Mouse (Mus musculus) G1E (cell line): ENCODE measurements around the gene Sprr2h. TPM values are rescaled to one million over a fixed set of nuclear protein-coding genes. Genes with fewer than 3 reads are reported as not detected.

Experiments used
- ATAC-seq: 2 replicates; pipeline ENCODE4 v1.8.0; 2016; ENCODE audit warnings: mild to moderate bottlenecking; ENCODE audit not compliant: insufficient number of reproducible peaks, poor library complexity, low FRiP score, severe bottlenecking; ENCODE audit errors: extremely low read depth
- DNase-seq: peaks from one replicate; pipeline ENCODE4 v3.0.0; 2012; ENCODE audit warnings: low spot score
- H3K27me3 ChIP-seq: 2 replicates; pipeline ENCODE4 v1.6.1; 2012; ENCODE audit warnings: mild to moderate bottlenecking, low read length, inconsistent platforms; ENCODE audit not compliant: insufficient read depth
- H3K36me3 ChIP-seq: replicated peaks from 2 replicates; pipeline ENCODE3; 2012; ENCODE audit warnings: mild to moderate bottlenecking, inconsistent platforms
- H3K4me1 ChIP-seq: 2 replicates; pipeline ENCODE4 v1.6.1; 2012; ENCODE audit warnings: low read depth, low read length, inconsistent platforms, mixed read lengths; ENCODE audit not compliant: insufficient read depth
- H3K4me3 ChIP-seq: 2 replicates; pipeline ENCODE4 v1.5.1; 2012; ENCODE audit warnings: low read depth, mild to moderate bottlenecking, inconsistent platforms, low read length, moderate library complexity, mixed read lengths
- H3K9me3 ChIP-seq: replicated peaks from 2 replicates; pipeline ENCODE4 v1.6.1; 2012; ENCODE audit warnings: inconsistent platforms
- CTCF ChIP-seq: IDR thresholded peaks from 2 replicates; pipeline ENCODE4 v1.5.1; 2012; ENCODE audit warnings: low read depth, low read length, inconsistent platforms, mixed read lengths
- GATA1 ChIP-seq: IDR thresholded peaks from 2 replicates; pipeline ENCODE4 v1.6.1; 2012; ENCODE audit warnings: borderline replicate concordance, low read length, inconsistent platforms, mixed read lengths
- GATA2 ChIP-seq: IDR thresholded peaks from 2 replicates; pipeline ENCODE4 v1.6.1; 2012; ENCODE audit warnings: low read depth, low read length, inconsistent platforms, borderline replicate concordance
- POLR2AphosphoS5 ChIP-seq: IDR thresholded peaks from 2 replicates; pipeline ENCODE4 v1.6.1; 2012; ENCODE audit warnings: low read depth, low read length, inconsistent platforms; ENCODE audit not compliant: insufficient replicate concordance
- TAL1 ChIP-seq: conservative IDR thresholded peaks from 2 replicates; pipeline ENCODE4 v1.6.1; 2012; ENCODE audit warnings: low read depth, low read length, inconsistent platforms, mixed read lengths
- polyA plus RNA-seq: library from polyadenylated mRNA; stranded (reverse); fragments of >175 nt; gene quantifications from 2 replicates; pipeline ENCODE4 v1.2.3, GENCODE M21; 2012
- total RNA-seq, 2 experiments: library from RNA; stranded (forward) in 1 of 2; stranded (reverse) in 1 of 2; fragments of 200-1000 nt in 1 of 2; fragments of >200 nt in 1 of 2; fragmentation: Nextera tagmentation in 1 of 2; gene quantifications; 2 replicates each; pipeline ENCODE4 v1.2.3; 2014 to 2017

The Sprr2h gene
- total RNA-seq (2014; fragmentation: Nextera tagmentation) (not detected in 2 replicates), total RNA-seq (2017) (not detected in 2 replicates), polyA plus RNA-seq (not detected in 2 replicates)

DNA sequence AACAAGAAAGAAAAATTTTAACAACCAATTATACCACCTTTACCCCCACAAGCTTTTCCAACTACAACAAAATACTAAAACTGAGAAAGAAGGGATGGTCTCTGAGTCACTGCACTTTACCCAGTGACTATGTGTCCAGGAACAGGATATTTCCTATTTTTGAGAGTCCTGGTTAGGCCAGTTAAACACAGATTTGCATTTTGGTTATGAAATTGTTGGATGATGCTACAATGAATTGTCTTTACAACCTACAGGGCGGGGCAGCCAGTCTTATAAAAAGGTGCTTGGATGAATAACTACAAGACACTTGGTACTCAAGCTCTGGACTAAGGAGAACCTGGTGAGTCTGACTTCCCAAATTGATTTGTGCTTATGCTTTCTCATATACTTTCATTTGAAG, at the start of gene Sprr2h:
Gene Sprr2h (plus strand): TSS at position 301 of the 400 bp plus-strand sequence.
- ATAC-seq: no peak
- no peak for TF ChIP-seq GATA2
- TF ChIP-seq TAL1: no peak
- TF ChIP-seq CTCF: no peak
- TF ChIP-seq GATA1: no peak
- no peak for TF ChIP-seq POLR2AphosphoS5

DNA sequence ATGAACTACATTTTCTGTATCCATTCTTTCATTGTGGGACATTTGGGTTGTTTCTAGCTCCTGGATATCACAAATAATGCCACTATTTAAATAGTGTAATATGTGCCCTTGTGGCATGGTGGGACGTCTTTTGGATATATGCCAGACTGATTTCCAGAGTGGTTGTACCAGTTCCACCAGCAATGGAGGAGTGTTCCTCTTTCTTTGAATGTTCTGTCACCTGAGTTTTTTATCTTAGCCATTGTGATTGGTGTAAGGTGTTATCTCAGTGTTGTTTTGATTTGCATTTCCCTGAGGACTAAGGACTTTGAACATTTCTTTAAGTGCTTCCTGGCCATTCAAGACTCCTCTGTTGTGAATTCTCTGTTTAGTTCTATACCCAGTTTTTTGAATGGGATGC, 49.2 kb upstream of the Sprr2h start:
- no peaks in the 10 kb centered on the region for H3K9me3 ChIP-seq
- H3K4me3 ChIP-seq: no peak overlapping the region
- H3K4me1 ChIP-seq: no peaks in the 10 kb centered on the region
- ATAC-seq (no peak), DNase-seq (no peak)
- H3K36me3 ChIP-seq: no peaks in the 10 kb centered on the region
- no peaks in the 10 kb centered on the region for H3K27me3 ChIP-seq
- TF ChIP-seq CTCF (no peak), POLR2AphosphoS5 (no peak), GATA2 (no peak), GATA1 (no peak), TAL1 (no peak)

More for the DNA sequence above, at the start of gene Sprr2h:
- H3K27me3 ChIP-seq: no peaks in the 10 kb centered on the region
- no peaks in the 10 kb centered on the region for H3K36me3 ChIP-seq
- no peaks in the 10 kb centered on the region for H3K4me1 ChIP-seq
- H3K9me3 ChIP-seq: 0 out of 2 replicates have a peak, but pooled peaks cover 3% of the 10 kb centered on the region
- H3K4me3 ChIP-seq: no peak within 1 kb of the TSS
- DNase-seq: no peak

DNA sequence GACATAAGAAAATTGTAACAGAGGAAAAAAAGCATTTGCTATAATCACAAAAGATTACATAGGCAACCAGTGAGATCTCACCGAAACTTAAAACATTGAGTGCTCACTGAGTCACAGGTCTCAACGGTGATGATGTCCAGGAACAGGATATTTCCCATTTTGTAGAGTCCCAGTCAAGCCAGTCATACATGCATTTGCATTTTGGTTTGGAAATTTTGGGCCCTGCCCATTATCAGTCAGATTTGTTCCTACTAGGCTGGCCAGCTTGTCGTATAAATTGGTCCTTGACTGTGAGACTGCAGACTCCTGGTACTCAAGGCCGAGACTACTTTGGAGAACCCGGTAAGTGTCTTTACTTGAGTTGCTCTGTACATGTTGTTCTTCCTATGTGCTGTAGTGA, 46.6 kb upstream of the Sprr2h start, which contains the start of gene Sprr2d:
Gene Sprr2d (plus strand): TSS at position 301 of the 400 bp plus-strand sequence.
- H3K4me3 ChIP-seq: no peak within 1 kb of the TSS
- no peaks in the 10 kb centered on the region for H3K36me3 ChIP-seq
- no peaks in the 10 kb centered on the region for H3K27me3 ChIP-seq
- H3K4me1 ChIP-seq: no peaks in the 10 kb centered on the region
- H3K9me3 ChIP-seq: no peaks in the 10 kb centered on the region
- DNase-seq (no peak), ATAC-seq (no peak)
- TF ChIP-seq CTCF (no peak), POLR2AphosphoS5 (no peak), TAL1 (no peak), GATA1 (no peak), GATA2 (no peak)

DNA sequence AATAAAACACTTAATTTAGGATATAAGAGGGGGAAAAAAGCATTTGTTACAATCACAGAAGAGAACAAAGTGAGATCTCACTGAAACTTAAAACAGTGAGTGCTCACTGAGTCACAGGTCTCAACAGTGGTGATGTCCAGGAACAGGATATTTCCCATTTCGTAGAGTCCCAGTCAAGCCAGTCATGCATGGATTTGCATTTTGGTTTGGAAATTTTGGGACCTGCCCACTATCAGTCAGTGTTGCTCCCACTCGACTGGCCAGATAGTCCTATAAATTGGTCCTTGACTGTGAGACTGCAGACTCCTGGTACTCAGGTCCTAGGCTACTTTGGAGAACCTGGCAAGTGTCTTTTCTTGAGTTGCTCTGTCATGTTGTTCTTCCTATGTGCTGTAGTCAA, 33.6 kb upstream of the Sprr2h start, which contains the start of gene Sprr2e:
Gene Sprr2e (plus strand): TSS at position 301 of the 400 bp plus-strand sequence.
- DNase-seq (no peak), ATAC-seq (no peak)
- H3K4me1 ChIP-seq: no peaks in the 10 kb centered on the region
- no peaks in the 10 kb centered on the region for H3K27me3 ChIP-seq
- no peaks in the 10 kb centered on the region for H3K36me3 ChIP-seq
- no peak for TF ChIP-seq GATA1
- no peak for TF ChIP-seq CTCF
- H3K9me3 ChIP-seq: no peaks in the 10 kb centered on the region
- H3K4me3 ChIP-seq: no peak within 1 kb of the TSS

DNA sequence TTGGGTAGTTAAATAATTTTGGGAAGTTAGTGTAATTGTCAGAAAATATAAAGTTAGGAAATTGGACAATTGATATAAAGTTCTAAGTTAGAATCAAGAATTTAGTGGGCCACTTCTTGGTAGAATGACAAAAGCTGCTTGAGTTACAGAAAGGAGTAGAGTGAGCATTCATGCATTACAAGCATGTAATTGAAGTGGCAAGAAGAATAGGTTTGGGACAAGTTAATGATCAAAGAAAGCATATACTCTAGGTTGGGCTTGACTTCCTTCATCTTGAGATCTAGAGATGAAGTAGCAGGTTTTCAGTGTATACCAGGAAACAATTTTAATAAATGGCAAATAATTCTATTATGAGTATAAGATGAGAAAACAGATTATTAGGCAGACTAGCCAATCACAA, 23.9 kb upstream of the Sprr2h start:
- Histone ChIP-seq H3K9me3 (no peaks in the 10 kb centered on the region), H3K36me3 (no peaks in the 10 kb centered on the region), H3K4me3 (no peak overlapping the region), H3K27me3 (no peaks in the 10 kb centered on the region), H3K4me1 (no peaks in the 10 kb centered on the region)
- DNase-seq: no peak
- no peak for TF ChIP-seq GATA2
- no peak for TF ChIP-seq TAL1
- no peak for TF ChIP-seq POLR2AphosphoS5
- no peak for TF ChIP-seq CTCF
- no peak for TF ChIP-seq GATA1
- ATAC-seq: no peak

DNA sequence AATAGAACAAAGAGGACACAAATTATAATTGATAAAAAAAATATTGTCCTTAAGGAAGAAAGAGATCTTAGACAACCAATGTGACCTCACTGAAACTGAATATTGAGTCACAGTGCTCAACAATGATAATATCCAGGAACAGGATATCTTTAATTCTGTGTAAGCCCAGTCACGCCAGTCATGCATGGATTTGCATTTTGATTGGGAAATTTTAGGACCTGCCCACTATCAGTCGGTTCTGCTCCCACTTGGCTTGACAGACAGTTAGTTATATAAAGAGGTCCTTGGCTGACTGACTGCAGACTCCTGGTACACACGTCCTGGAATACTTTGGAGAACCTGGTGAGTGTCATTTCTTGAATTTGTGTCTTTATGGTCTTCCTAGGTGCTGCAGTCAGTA, 20.6 kb upstream of the Sprr2h start, which contains the start of gene Sprr2f:
Gene Sprr2f (plus strand): TSS at position 301 of the 400 bp plus-strand sequence.
- DNase-seq (no peak), ATAC-seq (no peak)
- no peaks in the 10 kb centered on the region for H3K27me3 ChIP-seq
- H3K4me3 ChIP-seq: no peak within 1 kb of the TSS
- TF ChIP-seq GATA1 (no peak), TAL1 (no peak)
- no peaks in the 10 kb centered on the region for H3K36me3 ChIP-seq
- no peaks in the 10 kb centered on the region for H3K4me1 ChIP-seq
- H3K9me3 ChIP-seq: peaks cover 3% of the 10 kb centered on the region; the same call in 1 of the 2 replicates
